Comparison of ENCODE assay signal across 7 mouse cellular contexts in genomic region chr2:84886821-84887281, GRCm38 (mm10). TPM values are rescaled to one million over a fixed set of nuclear protein-coding genes. Genes with fewer than 3 reads are reported as not detected.
A peak's percentile ranks its signal among the peaks of the same experiment; 100 is the strongest.
DNase-seq lines count a peak whose midpoint lies in the region; ATAC-seq and TF ChIP-seq lines count a peak whose summit lies in the region.

No protein-coding gene starts in this region.

- H3K27ac ChIP-seq in forebrain, embryonic 10.5 days = peak overlapping the region; percentile 73
- H3K27ac ChIP-seq in hindbrain, embryonic 16.5 days (ENCODE audit: low read depth, low read length) = no peak overlapping the region
- H3K27ac ChIP-seq in lung, postnatal 0 days (ENCODE audit: low read length) = no peak overlapping the region
- H3K27ac ChIP-seq in small intestine, adult 2 months (ENCODE audit: insufficient read depth, low read depth, low read length) = no peak overlapping the region

- H3K36me3 ChIP-seq in forebrain, embryonic 10.5 days (replicated peaks) = no peaks in the 10 kb centered on the region
- no peaks in the 10 kb centered on the region for H3K36me3 ChIP-seq in hindbrain, embryonic 16.5 days (ENCODE audit: control insufficient read depth, insufficient read depth, low read length)
- no peaks in the 10 kb centered on the region for H3K36me3 ChIP-seq in lung, postnatal 0 days (ENCODE audit: insufficient read depth, low read length)
- no peaks in the 10 kb centered on the region for H3K36me3 ChIP-seq in small intestine, adult 2 months (ENCODE audit: control insufficient read depth, insufficient read depth, low read length)

- peak; percentile 58 for ATAC-seq in hindbrain, embryonic 16.5 days
- ATAC-seq in lung, postnatal 0 days = peak; percentile 12; the same call in 1 of the 2 replicates

- H3K27me3 ChIP-seq in forebrain, embryonic 10.5 days (ENCODE audit: poor library complexity, severe bottlenecking) = peaks cover 97% of the 10 kb centered on the region
- H3K27me3 ChIP-seq in hindbrain, embryonic 16.5 days (replicated peaks; ENCODE audit: control insufficient read depth, insufficient read depth, low read length) = peaks cover 50% of the 10 kb centered on the region
- peaks cover 33% of the 10 kb centered on the region for H3K27me3 ChIP-seq in lung, postnatal 0 days (replicated peaks; ENCODE audit: insufficient read depth, low read length)
- H3K27me3 ChIP-seq in small intestine, adult 2 months (ENCODE audit: control insufficient read depth, insufficient read depth, low read length) = peaks cover 62% of the 10 kb centered on the region

- TF ChIP-seq EP300 in lung, postnatal 0 days (IDR thresholded peaks at IDR 0.05) = no peak

- H3K4me3 ChIP-seq in forebrain, embryonic 10.5 days = peak overlapping the region; percentile 66
- H3K4me3 ChIP-seq in hindbrain, embryonic 16.5 days (ENCODE audit: low read length) = peak overlapping the region; percentile 68
- H3K4me3 ChIP-seq in lung, postnatal 0 days (ENCODE audit: low read depth, low read length) = peak overlapping the region; percentile 58
- peak overlapping the region; percentile 78 for H3K4me3 ChIP-seq in small intestine, adult 2 months (ENCODE audit: low read depth, low read length)

- peaks cover 64% of the 10 kb centered on the region for H3K4me1 ChIP-seq in forebrain, embryonic 10.5 days
- peaks cover 28% of the 10 kb centered on the region for H3K4me1 ChIP-seq in hindbrain, embryonic 16.5 days (ENCODE audit: control insufficient read depth, insufficient read depth, low read depth, low read length)
- peaks cover 4% of the 10 kb centered on the region; the same call in 1 of the 2 replicates for H3K4me1 ChIP-seq in lung, postnatal 0 days (ENCODE audit: insufficient read depth, low read depth, low read length)
- H3K4me1 ChIP-seq in small intestine, adult 2 months (ENCODE audit: control insufficient read depth, insufficient read depth, insufficient read length, low read length) = peaks cover 9% of the 10 kb centered on the region; the same call in 1 of the 2 replicates

- no peak for TF ChIP-seq CTCF in lung, postnatal 0 days (IDR thresholded peaks at IDR 0.05)
- no peak for TF ChIP-seq CTCF in small intestine, adult 2 months (IDR thresholded peaks at IDR 0.05; ENCODE audit: extremely low read depth, insufficient read length, insufficient replicate concordance, low read depth, low read length)

- under 1% methylated on average over 29 of the region's 39 CpGs for WGBS in forebrain, embryonic 10.5 days
- 0% methylated on average over 23 of the region's 39 CpGs for WGBS in hindbrain, embryonic 16.5 days
- WGBS in lung, postnatal 0 days = under 1% methylated on average over 28 of the region's 39 CpGs
- WGBS in small intestine, adult 2 months = 2% methylated on average over 37 of the region's 39 CpGs

- no peak for TF ChIP-seq POLR2A in small intestine, adult 2 months (IDR thresholded peaks at IDR 0.05; ENCODE audit: low read depth, low read length)

- no peaks in the 10 kb centered on the region for H3K9me3 ChIP-seq in forebrain, embryonic 10.5 days
- H3K9me3 ChIP-seq in hindbrain, embryonic 16.5 days (ENCODE audit: control insufficient read depth, low read length) = no peaks in the 10 kb centered on the region
- H3K9me3 ChIP-seq in lung, postnatal 0 days (ENCODE audit: low read length) = no peaks in the 10 kb centered on the region

- peak overlapping the region; percentile 67 for H3K9ac ChIP-seq in hindbrain, embryonic 16.5 days (ENCODE audit: low read depth, low read length)
- peak overlapping the region; percentile 34; the same call in 1 of the 2 replicates for H3K9ac ChIP-seq in lung, postnatal 0 days (replicated peaks; ENCODE audit: low read depth)

- H3K4me2 ChIP-seq in hindbrain, embryonic 16.5 days (ENCODE audit: low read length) = peak overlapping the region; percentile 100
- H3K4me2 ChIP-seq in lung, postnatal 0 days (replicated peaks; ENCODE audit: low read depth, low read length) = peak overlapping the region; percentile 93

- DNase-seq in thymus, postnatal 4 days = peak; percentile 29
- no peak for DNase-seq in thymus, postnatal 10 days (ENCODE audit: low spot score in 2 of 2)
- DNase-seq in forebrain, embryonic 10.5 days (ENCODE audit: extremely low spot score, low spot score) = peak; percentile 75
- DNase-seq in lung, postnatal 0 days (ENCODE audit: low spot score) = peak; percentile 54
- DNase-seq in thymus, postnatal 14 days = no peak

RNA-seq across cellular contexts. Expression of gene Rtn4rl2, which starts 0.3 kb away (rescaled TPM):
- 0.78 and 1.0 TPM in 2 replicates for polyA plus RNA-seq in forebrain, embryonic 10.5 days (2016; fragmentation: Nextera tagmentation; extraction: Ambion mirVana)
- 3.0 and 4.5 TPM in 2 replicates for polyA plus RNA-seq in hindbrain, embryonic 16.5 days (2015; fragmentation: Nextera tagmentation; extraction: Ambion mirVana)
- 0.62 and 1.1 TPM in 2 replicates for polyA plus RNA-seq in lung, postnatal 0 days (2015; fragmentation: Nextera tagmentation; extraction: Ambion mirVana)
- polyA plus RNA-seq in small intestine, adult 2 months (2012; rRNA removed) = 4.8 and 11.8 TPM in 2 replicates

RNA-seq across cellular contexts. Expression of gene Slc43a1, which starts 48.2 kb away (rescaled TPM):
- polyA plus RNA-seq in forebrain, embryonic 10.5 days (2016; fragmentation: Nextera tagmentation; extraction: Ambion mirVana) = 28.5 and 29.3 TPM in 2 replicates
- 1.5 and 1.6 TPM in 2 replicates for polyA plus RNA-seq in hindbrain, embryonic 16.5 days (2015; fragmentation: Nextera tagmentation; extraction: Ambion mirVana)
- 4.9 and 6.6 TPM in 2 replicates for polyA plus RNA-seq in lung, postnatal 0 days (2015; fragmentation: Nextera tagmentation; extraction: Ambion mirVana)
- 1.8 and 4.4 TPM in 2 replicates for polyA plus RNA-seq in small intestine, adult 2 months (2012; rRNA removed)

RNA-seq across cellular contexts. Expression of gene Slc43a3, which starts 49.5 kb away (rescaled TPM):
- 20.8 and 23.7 TPM in 2 replicates for polyA plus RNA-seq in forebrain, embryonic 10.5 days (2016; fragmentation: Nextera tagmentation; extraction: Ambion mirVana)
- polyA plus RNA-seq in hindbrain, embryonic 16.5 days (2015; fragmentation: Nextera tagmentation; extraction: Ambion mirVana) = 5.4 and 5.7 TPM in 2 replicates
- 121 and 122 TPM in 2 replicates for polyA plus RNA-seq in lung, postnatal 0 days (2015; fragmentation: Nextera tagmentation; extraction: Ambion mirVana)
- 14.4 and 31.1 TPM in 2 replicates for polyA plus RNA-seq in small intestine, adult 2 months (2012; rRNA removed)

Comparison
In these comparisons a context has a peak if more than half of its experiments do, and no peak if none do; other contexts are left out.
1. DNase-seq: peak in thymus, postnatal 4 days (single experiment), forebrain, embryonic 10.5 days (single experiment) and lung, postnatal 0 days (single experiment); none in thymus, postnatal 10 days (0 of 2) and thymus, postnatal 14 days (single experiment).
2. Peak in every context shown above with its lines, with median percentiles within 50 percentile points of each other: H3K4me3 ChIP-seq.